Comparison of ENCODE assay signal across 8 mouse cellular contexts in genomic region chr16:44242633-44243032, GRCm38 (mm10).
DNase-seq lines count a peak whose midpoint lies in the region; ATAC-seq lines count a peak whose summit lies in the region.

No protein-coding gene starts in this region.

- H3K9ac ChIP-seq in midbrain, embryonic 13.5 days (replicated peaks): no peak overlapping the region

- no peak overlapping the region for H3K4me2 ChIP-seq in midbrain, embryonic 13.5 days (replicated peaks)

- 3% methylated on average over 1 of the region's 1 CpGs for WGBS in limb, embryonic 10.5 days
- 3% methylated on average over 1 of the region's 1 CpGs for WGBS in midbrain, embryonic 13.5 days

- H3K9me3 ChIP-seq in limb, embryonic 10.5 days (replicated peaks): no peaks in the 10 kb centered on the region
- no peaks in the 10 kb centered on the region for H3K9me3 ChIP-seq in midbrain, embryonic 13.5 days

- peak; percentile 75 for DNase-seq in urinary bladder, postnatal 14 days (ENCODE audit: low spot score)
- no peak for DNase-seq in urinary bladder, postnatal 10 days (ENCODE audit: low spot score)
- peak; percentile 88 to 90 for DNase-seq in cerebellum, postnatal 25 days
- DNase-seq in gastrocnemius, postnatal 14 days: peak; percentile 68
- DNase-seq in kidney, adult 18-20 months: peak; percentile 78
- DNase-seq in limb, embryonic 10.5 days (ENCODE audit: low spot score): peak; percentile 79
- peak; percentile 34 to 53 for DNase-seq in right cerebral cortex, postnatal 36 days (ENCODE audit: low spot score in 2 of 2)

- peak; percentile 81 for ATAC-seq in midbrain, embryonic 13.5 days

- no peaks in the 10 kb centered on the region for H3K4me1 ChIP-seq in limb, embryonic 10.5 days
- no peaks in the 10 kb centered on the region for H3K4me1 ChIP-seq in midbrain, embryonic 13.5 days (replicated peaks)

- intact Hi-C loops in gastrocnemius, postnatal 14 days (cut with DNase I; ENCODE audit: low total_unique reads): loop anchor here (2.0 kb wide), 1 partner anchor 120 kb away; no protein-coding TSS in a partner anchor

- no peak overlapping the region for H3K27ac ChIP-seq in limb, embryonic 10.5 days
- H3K27ac ChIP-seq in midbrain, embryonic 13.5 days: no peak overlapping the region

- no peaks in the 10 kb centered on the region for H3K36me3 ChIP-seq in limb, embryonic 10.5 days
- no peaks in the 10 kb centered on the region for H3K36me3 ChIP-seq in midbrain, embryonic 13.5 days

- no peak overlapping the region for H3K4me3 ChIP-seq in limb, embryonic 10.5 days
- H3K4me3 ChIP-seq in midbrain, embryonic 13.5 days (replicated peaks): no peak overlapping the region

- H3K27me3 ChIP-seq in limb, embryonic 10.5 days (ENCODE audit: low read depth, poor library complexity, severe bottlenecking): no peaks in the 10 kb centered on the region
- H3K27me3 ChIP-seq in midbrain, embryonic 13.5 days: no peaks in the 10 kb centered on the region
